Mouse (Mus musculus) effector memory CD4-positive, alpha-beta T cell, adult 5 months (primary cell): Measurements from ENCODE around the gene Onecut1. TPM values are rescaled to one million over a fixed set of nuclear protein-coding genes. Genes with fewer than 3 reads are reported as not detected.

Experiments used
- polyA plus RNA-seq: library from polyadenylated mRNA; unstranded; fragments of 100-300 nt; shearing (Covaris generic); gene quantifications from one replicate; pipeline ENCODE4 v1.2.1, GENCODE M21; 2017

The Onecut1 gene
- not detected for polyA plus RNA-seq

DNA sequence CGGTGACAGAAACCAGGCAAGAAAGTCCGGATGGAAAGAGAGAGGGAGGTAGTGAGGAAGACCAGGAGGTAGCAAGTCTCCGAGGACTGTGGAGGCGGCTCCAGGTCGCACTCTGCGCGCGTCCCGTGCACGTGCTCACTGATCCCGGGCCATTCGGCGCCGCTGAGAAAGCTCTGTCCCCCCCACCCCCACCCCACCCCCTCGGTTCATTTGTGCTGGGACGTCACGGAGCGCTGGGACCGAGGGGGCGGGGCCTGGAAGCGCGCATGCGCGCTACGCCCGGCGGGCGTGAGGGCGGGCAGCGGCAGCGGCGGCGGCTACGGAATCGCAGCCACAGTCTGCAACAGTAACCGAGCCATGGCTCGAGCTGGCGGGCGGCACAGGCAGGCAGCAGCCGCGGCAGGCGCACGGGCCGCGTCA, at the start of gene Onecut1:
Gene Onecut1, plus strand, starts transcription at position 361 of the 420 bp plus-strand sequence.

Other genes starting within 250 kb of the Onecut1 start
- gene Fam214a, start 91.0 kb downstream of the Onecut1 start, polyA plus RNA-seq, result 36.7 TPM
- 239 TPM for gene Arpp19, start 175.7 kb downstream of the Onecut1 start, polyA plus RNA-seq
- gene Myo5a, start 209.1 kb downstream of the Onecut1 start, polyA plus RNA-seq, result 17.0 TPM